Mouse (Mus musculus) fibroblast of lung, adult 2 months (primary cell): ENCODE results near the gene Rarres2.

Experiments
- DNase-seq: peaks from one replicate; pipeline ENCODE4 v3.0.0-alpha.2; 2011; ENCODE audit warnings: low read depth

The Rarres2 gene

GRCm38 (mm10) chr6:48572572-48573061 lies at the start of gene Rarres2:
Gene Rarres2, minus strand, starts transcription at chr6:48572789.
- DNase-seq, result no peak

GRCm38 (mm10) chr6:48620031-48620430 lies 47.4 kb upstream of the Rarres2 start:
- no peak for DNase-seq

- no peak for DNase-seq
Observed at GRCm38 (mm10) chr6:48614756-48615155, 42.2 kb upstream of the Rarres2 start.

GRCm38 (mm10) chr6:48613464-48613863 lies 40.9 kb upstream of the Rarres2 start:
- no peak for DNase-seq

GRCm38 (mm10) chr6:48610657-48611056 lies 38.1 kb upstream of the Rarres2 start:
- no peak for DNase-seq

GRCm38 (mm10) chr6:48609512-48609911 lies 36.9 kb upstream of the Rarres2 start:
- DNase-seq, result no peak

- no peak for DNase-seq
Observed at GRCm38 (mm10) chr6:48608124-48608523, 35.5 kb upstream of the Rarres2 start.

- no peak for DNase-seq
Observed at GRCm38 (mm10) chr6:48602080-48602741, 29.6 kb upstream of the Rarres2 start.

GRCm38 (mm10) chr6:48601271-48602079 lies 28.9 kb upstream of the Rarres2 start, which contains the start of gene Zfp775:
Gene Zfp775, plus strand, starts transcription at chr6:48602063.
- DNase-seq, result peak; percentile 83

GRCm38 (mm10) chr6:48600594-48600993 lies 28.0 kb upstream of the Rarres2 start:
- no peak for DNase-seq

- DNase-seq, result no peak
Observed at GRCm38 (mm10) chr6:48597233-48597625, 24.6 kb upstream of the Rarres2 start.

- no peak for DNase-seq
Observed at GRCm38 (mm10) chr6:48596545-48597232, 24.1 kb upstream of the Rarres2 start.

GRCm38 (mm10) chr6:48595278-48595677 lies 22.7 kb upstream of the Rarres2 start:
- DNase-seq, result no peak

GRCm38 (mm10) chr6:48594043-48594738 lies 21.6 kb upstream of the Rarres2 start:
- no peak for DNase-seq

GRCm38 (mm10) chr6:48593158-48594042 lies 20.8 kb upstream of the Rarres2 start, which contains the start of the genes Repin1 and Gm44965:
Gene Repin1, plus strand, starts transcription at chr6:48593883.
Gene Gm44965, plus strand, starts transcription at chr6:48593941.
- peak; percentile 61 for DNase-seq

- DNase-seq, result no peak
Observed at GRCm38 (mm10) chr6:48591871-48592270, 19.3 kb upstream of the Rarres2 start.

- no peak for DNase-seq
Observed at GRCm38 (mm10) chr6:48591221-48591845, 18.7 kb upstream of the Rarres2 start.

GRCm38 (mm10) chr6:48589194-48589750 lies 16.7 kb upstream of the Rarres2 start, which contains the start of gene Gm45021:
Gene Gm45021, plus strand, starts transcription at chr6:48589610.
- DNase-seq, result no peak

- DNase-seq, result no peak
Observed at GRCm38 (mm10) chr6:48582037-48582436, 9.4 kb upstream of the Rarres2 start.

- no peak for DNase-seq
Observed at GRCm38 (mm10) chr6:48581257-48581656, 8.7 kb upstream of the Rarres2 start.
